Mouse (Mus musculus): ENCODE results near the gene Dennd1c.

The Dennd1c gene

DNA sequence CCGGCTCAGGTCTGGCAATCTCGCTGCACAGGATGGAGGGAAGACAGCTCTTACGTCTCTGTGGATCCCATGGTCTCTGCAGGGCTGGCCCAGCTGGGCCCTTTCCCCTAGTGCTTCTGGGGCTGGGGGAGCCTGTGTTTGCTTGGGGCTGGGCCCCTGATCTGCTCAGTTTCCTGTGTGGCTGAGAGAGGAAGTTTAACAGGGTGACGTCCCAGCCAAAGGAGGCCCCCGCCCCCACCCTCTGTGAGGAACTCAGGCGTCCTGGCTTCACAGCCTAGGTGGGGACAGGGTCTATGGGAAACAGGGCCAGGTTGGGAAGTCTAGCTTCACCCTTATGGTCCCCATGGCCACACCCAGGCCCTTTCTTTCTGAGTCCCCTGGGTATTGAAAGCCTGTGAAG is at the start of gene Dennd1c:
Gene Dennd1c (minus strand): TSS at position 179 of the 400 bp plus-strand sequence.
- DNase-seq, result no peak

DNA sequence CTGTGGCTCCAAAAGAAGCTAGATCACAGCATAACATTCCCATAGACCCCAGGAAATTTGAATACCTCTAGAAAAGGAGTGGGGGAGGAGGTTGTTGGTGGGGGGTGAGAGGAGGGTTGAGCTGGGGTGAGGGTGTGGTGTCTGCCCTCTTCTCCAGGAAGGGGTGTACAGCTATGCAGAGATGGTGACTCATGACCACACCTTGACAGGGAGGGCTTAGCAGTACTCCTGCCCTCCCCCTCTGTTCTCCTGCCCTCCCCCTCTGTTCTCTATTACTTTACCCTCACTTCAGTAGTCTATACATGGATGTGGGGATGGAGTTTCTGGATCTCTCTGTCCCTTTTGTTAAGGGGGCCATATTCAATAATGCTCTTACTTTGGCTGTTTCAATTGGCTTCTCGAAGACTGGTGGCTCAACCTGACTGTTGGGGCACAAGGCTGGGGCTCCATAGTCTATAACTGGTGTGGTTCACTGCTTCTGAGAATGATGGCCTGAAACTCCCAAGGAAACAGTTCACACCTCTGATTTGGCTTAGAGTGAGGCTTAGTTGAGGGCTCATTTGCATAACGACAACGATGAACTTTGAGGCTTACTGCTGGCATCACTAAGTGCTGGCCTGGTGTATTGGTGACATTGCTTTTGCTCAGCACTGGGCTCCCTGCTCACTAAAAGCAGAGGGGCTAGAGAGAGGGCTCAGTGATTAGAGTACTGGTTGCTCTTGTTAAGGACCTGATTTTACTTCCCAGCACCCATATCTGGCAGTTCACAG is 47.7 kb upstream of the Dennd1c start:
- DNase-seq, result no peak

DNA sequence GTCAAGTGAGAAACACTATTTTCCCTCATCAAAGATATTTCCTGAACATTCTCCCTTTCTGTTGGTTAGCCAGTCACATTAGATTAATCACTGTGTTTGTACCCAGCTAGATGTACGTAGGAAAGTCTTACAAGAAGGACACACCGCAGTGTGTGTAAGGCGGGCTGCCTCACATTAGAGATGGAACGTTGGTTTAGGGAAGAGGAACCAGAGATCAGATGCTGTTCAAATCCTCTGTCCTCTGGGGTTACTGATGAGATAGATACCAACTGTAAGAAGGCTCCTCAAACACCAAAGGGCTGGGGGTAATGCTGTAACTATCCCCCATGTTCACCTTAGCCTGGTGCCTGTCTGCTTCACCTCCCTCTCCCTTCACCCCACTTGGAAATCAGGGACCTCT is 46.5 kb upstream of the Dennd1c start:
- no peak for DNase-seq

DNA sequence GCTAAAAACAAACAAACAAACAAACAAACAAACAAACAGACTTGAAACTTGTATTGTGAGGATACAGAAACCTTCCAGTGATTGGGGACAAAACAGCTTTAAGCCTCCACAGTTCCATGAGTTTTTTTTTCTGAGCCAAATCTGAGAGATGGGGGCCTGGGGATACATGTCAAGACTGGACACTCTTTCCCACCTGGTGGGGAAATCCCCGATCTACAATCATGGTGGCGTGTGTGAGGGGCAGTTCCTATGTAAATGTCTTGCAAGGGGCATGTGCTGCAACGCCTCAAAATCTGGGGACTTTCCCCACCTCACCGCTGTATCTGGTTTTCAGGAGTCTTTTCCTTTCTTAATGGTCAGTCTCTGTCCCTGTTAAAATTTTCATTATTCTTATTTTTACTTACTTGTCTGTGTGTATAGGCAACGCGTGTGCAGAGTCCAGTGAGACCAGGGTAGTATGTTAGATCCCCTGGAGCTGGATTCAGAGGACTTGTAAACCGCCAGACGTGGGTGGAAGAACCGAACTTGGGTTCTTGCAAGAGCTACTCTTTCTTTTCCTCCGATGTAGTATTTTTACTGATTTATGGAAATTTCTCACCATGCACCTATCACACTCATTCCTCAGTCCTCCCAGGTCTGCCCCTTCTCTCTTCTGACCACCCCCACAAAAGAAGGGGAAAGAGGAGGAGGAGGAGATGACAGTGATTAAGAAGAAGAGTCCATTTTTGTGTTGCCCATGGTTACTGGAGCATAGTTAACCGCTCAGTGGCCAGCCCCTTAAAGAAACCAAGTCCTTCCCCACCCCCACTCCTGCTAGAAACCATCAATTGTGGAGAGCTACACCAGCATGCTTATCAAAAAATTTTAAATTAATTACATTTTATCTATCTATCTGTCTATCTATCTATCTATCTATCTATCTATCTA is 45.1 kb upstream of the Dennd1c start:
- DNase-seq, result no peak

DNA sequence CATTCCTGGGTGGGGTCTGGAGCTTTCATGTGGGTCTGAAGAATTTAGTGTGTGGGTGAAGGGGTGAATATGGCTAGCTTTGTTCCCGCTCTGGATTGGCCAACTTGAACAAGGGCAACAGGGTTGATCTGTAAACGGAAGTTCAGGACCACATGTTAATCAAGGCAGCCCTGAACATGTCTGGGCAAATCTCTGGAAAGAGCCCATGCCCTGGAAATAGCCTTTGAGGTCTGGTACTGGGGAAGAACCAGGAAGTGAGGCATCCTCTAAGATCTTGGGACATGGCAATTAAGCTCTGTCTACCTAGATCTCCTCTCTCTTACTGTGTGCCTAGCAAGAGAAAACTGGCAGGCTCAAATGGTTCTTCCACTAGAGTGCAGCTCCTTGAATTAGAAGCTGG is 43.5 kb upstream of the Dennd1c start:
- no peak for DNase-seq

DNA sequence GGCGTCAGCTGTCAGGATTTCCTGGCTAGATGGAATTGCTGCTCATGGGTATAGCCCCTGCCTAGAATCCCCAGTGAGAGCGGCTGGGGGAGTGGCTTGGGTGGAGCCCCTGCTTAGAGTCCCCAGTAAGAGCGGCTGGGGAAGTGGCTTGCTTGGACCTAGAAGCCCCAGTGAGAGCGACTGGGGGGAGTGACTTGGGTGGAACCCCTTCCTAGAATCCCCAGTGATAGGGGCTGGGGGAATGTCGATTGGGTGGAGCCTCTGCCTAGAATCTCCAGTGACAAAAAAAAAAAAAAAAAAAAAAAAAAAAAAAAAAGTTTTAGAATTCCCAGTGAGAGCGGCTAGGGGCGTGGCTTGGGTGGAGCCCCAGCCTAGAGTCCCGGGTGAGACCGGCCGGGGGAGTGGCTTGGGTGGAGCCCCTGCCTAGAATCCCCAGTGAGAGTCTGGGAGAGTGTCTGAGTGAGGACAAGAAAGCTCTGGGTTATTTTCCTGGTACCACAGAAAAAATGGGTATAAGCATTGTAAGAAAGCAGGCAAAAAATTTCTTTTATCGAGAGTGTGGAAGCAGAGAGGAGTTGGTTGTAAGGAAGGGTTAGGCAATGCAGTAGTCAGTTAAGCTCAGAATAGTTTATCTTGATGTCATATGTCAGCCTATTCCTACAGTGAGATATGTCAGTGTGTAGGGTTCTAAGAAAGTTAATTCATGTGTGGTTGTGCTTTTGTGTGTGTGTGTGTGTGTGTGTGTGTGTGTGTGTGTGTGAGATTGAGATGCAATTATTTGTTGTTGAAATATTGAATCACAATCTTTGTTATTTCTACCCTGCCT is 40.4 kb upstream of the Dennd1c start:
- no peak for DNase-seq

DNA sequence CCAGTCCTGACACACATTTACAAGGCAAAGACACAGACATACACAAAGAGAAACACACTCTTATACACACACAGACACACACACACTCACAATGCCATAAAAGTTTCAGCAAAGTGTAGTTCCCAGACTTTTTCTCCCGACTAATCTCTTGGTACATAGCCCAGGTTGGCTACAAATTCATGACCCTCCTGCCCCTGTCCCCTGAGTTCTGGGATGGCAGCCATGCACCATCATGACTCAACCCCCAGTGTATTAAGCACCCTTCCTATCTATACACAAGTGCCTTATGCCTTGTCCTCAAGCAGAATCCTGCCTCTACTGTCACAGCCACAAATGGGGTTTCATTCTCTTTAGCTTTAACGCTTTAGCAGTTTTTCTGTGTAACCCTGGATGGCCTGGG is 38.5 kb upstream of the Dennd1c start:
- DNase-seq, result no peak

DNA sequence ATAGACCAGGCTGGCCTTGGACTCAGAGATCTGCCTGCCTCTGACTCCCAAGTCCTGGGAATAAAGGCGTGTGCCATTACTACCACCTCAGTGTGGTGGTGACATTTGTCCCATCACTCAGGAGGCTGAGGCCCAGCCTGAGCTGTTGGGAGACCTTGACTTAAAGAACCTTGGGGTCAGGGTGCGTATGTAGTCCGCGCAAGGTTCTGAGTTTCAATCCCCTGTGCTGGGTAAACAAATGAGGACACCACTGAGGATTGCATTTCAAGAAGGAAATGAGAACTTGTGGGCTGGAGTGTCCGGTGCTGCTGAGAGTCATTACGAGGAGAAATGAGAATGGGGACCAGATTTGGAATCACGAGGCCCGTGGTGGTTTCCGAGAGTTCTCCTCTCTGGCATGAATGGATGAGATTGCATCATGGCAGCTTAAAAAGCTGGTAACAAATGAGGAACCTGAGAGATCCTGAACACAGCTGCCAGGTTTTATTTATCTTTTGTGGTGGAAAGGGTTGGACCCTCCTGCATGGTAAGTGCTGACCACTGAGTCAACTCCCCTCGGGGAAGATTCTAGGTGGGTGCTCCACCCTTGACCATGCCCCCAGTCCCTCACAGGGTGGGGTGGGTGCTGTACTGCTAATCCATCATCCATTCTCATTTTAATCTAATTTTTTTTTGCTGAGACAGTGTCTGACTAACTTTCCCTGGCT is 34.6 kb upstream of the Dennd1c start:
- DNase-seq, result no peak

DNA sequence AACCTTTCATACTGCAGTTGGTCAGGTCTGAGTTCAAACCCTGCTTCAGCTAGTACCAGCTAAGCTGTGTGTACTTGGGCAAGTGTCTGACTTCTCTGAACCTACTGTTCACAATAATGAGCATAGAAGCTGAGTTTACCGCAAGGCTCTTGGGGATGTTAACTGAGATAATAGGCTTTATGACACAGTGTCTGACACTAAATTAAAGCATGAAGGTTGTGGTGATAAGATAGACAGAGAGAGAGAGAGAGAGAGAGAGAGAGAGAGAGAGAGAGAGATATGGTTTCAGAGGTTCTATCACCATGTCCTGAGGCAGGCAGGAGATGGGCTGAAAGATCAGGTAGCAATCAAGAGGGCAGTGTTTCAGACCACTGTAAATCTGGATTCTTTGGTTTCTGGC is 31.7 kb upstream of the Dennd1c start:
- DNase-seq, result no peak

DNA sequence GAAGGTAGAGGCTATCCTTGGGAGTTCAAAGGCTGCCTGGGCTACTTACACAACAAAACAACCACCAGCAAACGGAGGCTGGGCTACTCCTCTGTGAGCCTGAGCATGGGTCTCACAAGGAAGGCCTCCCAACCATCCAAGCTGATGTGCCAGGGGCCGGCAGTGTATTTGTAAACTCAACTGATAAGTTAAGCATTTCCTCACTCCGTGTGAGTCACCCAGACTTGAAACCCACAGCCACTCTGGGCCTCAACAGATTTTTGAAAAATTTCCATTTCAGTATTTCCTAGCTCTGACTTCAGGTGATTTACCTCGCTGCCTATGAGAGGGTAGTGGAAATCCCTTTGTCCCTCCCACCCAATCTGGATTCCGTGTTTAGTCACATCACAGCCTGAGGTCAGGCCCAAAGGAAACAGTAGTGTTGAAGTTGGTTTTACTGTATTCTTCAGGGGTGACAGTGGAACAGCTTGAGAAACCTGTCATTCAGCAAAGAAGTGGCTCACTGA is 30.4 kb upstream of the Dennd1c start:
- DNase-seq, result no peak

DNA sequence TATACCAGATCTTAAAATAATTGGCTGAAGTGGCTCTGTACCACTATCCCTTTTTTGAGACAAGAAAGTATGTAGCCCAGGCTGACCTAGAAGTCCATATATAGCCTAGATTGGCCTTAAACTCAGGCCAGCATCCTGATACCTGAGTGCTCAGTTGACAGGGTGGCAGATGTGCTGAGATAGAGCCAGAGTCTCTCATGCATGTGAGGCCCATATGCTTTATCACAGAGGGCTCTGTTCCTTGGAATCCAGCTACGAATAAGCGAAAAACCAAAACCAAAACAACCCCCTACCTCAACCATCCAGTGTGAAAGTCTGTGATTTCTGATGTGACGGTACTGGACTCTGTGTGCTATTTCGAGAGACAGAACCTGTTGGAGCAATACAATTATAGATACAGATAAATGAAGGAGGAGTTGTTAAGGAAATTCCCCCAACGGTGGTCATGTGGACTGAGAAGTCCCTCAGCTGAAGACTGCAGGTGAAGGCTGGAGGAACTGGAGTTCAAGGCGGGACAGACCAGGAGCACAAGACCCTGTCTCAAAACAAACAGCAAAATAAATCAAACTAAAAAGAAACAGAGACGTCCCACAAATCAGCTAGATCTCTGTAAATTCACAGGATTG is 29.8 kb upstream of the Dennd1c start:
- DNase-seq, result no peak

DNA sequence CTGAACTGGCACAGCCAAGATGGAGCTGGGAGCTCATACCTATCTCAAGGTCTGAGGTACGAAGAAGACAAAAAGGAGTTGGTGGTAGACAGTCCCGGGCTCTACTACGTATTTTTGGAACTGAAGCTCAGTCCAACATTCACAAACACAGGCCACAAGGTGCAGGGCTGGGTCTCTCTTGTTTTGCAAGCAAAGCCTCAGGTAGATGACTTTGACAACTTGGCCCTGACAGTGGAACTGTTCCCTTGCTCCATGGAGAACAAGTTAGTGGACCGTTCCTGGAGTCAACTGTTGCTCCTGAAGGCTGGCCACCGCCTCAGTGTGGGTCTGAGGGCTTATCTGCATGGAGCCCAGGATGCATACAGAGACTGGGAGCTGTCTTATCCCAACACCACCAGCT is 28.8 kb upstream of the Dennd1c start:
- no peak for DNase-seq

DNA sequence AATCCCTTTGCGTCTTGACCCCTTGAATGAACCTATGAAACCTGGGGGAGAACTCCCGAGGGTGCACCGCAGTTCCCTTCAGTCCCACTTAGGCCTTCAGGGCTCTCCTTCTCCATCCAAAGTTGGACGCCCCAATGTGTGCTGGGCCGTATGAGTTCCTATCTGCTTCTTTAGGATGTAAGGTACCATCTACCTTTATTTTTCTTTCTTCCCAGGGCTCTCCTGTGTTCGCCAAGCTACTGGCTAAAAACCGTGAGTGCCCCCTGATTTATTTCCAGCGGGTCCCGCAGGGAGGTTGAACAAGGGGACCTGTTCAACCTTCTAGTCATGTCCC is 27.7 kb upstream of the Dennd1c start:
- no peak for DNase-seq

DNA sequence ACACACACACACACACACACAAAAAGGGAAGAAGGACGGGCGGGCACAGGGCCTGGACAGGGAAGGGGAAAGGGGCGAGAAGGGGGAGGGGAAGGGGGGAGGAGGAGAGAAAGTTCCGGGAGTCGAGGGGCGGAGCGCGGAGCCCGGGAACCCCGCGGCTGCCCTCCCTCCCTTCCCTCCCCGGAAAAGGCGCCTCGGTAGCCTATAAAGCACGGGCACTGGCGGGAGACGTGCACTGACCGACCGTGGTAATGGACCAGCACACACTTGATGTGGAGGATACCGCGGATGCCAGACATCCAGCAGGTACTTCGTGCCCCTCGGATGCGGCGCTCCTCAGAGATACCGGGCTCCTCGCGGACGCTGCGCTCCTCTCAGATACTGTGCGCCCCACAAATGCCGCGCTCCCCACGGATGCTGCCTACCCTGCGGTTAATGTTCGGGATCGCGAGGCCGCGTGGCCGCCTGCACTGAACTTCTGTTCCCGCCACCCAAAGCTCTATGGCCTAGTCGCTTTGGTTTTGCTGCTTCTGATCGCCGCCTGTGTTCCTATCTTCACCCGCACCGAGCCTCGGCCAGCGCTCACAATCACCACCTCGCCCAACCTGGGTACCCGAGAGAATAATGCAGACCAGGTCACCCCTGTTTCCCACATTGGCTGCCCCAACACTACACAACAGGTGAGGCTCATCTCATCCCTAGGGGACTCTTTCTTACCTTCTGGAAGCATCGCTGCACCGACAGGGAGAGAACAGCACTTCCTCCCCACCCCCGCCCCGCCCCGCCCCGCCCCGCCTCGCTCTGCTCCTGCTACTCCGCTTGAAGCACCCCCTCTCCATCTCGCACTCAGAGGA is 27.1 kb upstream of the Dennd1c start, which contains the start of gene Tnfsf9:
Gene Tnfsf9 (plus strand): TSS at position 145 of the 854 bp plus-strand sequence.
- peak; percentile 35 for DNase-seq

DNA sequence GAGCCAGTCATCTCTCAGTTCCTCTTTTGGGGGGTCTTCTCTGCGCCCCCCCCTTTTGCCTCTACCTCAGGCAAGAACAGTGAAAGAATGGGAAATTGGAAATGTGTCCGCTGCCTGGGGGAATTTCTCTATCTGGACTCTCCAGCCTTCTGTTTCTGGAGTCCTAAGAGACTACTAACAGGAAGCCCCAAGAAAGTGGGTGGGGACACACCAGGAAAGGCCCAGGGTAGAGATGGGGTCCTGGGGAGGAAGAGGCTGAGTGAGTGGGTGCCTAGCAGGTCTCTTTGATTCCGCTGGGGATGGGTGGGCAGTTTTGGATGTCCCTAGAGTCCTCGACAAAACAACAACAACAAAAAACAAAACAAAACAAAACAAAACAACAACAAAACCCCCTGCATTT is 26.2 kb upstream of the Dennd1c start:
- no peak for DNase-seq

DNA sequence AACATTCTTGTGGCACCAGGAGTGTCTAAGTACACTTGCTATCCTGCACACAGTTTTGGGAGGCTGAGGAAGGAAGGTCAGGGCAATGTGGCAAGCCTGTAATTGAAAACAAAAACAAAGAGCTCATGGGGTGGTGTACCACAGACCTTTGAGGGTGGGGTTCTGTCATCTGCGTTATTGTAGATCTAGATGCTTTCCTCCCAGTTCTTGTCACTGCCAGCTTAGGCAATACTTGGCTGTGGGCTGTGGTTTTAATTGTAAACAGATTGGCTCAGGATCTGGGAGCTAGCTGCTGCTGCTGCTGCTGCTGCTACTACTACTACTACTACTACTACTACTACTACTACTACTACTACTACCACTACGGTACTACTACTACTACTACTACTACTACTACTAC is 24.0 kb upstream of the Dennd1c start:
- DNase-seq, result no peak

DNA sequence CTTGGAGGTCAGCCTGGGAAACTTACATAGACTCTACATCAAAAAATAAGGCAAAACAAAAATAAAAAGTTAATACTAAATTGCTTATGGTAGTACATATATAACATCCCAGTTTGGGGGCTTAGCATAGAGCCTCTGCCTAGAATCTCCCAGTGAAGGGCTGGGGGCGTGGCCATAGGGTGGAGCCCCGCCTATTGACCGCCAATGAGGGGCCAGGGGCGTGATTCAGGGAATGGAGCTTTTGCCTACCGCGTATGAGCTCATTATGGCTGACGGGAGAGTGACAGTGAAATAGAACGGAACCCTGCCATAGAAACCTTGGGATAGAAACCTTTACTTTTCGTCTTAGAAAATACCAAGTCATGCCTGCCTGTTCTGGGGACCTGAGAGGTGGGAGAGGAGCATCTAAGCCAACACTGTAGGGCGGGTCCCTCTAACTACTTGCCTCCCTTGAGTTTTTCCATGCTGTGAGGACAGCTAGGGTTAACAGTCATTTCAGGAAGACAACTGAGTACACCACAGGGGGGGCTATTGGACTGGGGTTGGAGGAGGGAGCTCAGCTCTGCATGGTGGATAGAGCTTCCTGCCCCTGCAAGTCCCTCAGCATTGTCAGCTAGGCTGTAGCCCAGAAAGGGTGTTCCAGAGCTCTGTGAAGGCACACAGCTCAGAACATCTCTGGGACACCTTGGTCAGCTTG is 21.5 kb upstream of the Dennd1c start:
- no peak for DNase-seq

DNA sequence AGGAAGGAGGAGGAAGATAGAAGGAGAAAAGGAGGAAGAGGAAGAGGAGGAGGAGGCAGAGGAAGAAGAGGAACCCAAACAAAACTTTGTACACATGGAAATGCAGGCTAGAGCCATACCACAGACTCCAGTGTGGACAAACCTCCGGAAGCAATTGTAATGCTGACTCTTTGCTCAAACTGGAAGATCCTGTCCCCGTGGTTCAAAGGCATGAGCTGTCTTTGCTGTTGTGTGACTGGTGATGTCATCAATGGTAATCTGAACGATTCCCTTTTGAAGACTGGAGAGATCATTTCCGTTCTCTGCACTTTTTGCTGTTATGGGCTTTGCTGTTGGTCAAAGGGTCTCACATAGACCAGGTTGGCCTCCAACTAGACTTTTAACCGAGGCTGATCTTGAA is 20.0 kb upstream of the Dennd1c start:
- no peak for DNase-seq

DNA sequence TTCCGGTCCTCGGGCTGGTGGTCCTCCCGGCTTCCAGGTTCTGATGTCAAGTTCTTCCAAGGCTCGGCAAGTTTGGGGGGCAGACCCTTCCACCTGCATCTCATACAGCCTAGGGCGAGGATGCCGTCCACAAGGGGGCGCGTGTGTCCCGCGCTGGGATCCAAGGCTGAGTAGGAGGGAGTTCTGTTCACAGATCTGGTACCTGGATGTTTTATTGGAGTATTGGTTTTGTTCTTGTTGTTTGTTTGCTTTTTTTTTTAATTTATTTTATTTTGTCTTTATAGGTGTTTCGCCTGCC is 18.3 kb upstream of the Dennd1c start:
- peak; percentile 79 for DNase-seq

DNA sequence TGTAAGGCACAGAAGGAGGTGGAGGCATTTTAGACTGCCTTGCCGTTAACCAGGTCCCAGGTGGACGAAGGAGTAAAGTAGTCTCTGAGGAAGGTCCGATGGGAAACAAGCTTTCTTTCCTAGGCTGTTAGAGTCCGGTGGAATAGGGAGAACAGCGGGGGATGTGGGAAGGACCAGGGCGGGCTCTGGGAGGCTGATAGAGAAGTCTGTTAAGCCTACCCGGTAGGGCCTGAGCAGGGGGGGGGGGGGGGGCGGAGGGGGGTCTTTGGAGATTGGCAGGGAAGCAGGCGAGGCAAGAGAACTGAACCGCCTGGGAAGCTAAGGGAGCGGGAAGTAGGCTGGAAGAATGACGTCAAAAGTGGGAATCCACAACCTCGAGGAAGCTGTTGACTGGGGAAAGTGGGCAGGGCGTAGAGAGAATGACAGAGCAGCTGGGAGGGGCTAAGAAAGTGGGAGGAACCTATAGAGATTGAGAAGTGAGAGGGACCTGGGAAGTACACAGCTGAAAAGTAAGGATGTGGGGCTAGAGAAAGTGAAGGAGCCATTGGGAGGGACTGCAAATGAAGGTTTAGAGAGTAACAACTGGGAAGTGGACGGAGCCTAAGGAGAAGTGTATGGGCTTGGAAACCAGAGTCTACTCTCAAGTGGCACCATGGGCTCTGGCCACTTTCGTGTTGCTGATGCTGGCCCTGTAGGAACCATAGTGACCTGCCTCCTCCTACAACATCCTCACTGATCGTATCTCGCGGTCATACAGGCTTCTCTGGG is 17.7 kb upstream of the Dennd1c start:
- no peak for DNase-seq

All from right cerebral cortex, postnatal 25 days (tissue).